In genomic region chr2:69004001-69004400, GRCm38 (mm10) we compare ENCODE assay signal across 18 mouse cellular contexts.
A peak's percentile ranks its signal among the peaks of the same experiment; 100 is the strongest.
DNase-seq lines count a peak whose midpoint lies in the region; ATAC-seq lines count a peak whose summit lies in the region.
"Had no signal": no experiment of that assay in that cellular context is flagged by ENCODE, and none has a peak within 500 bp of the region (broad histone marks: within the 10 kb centered on the region; RNA-seq: fewer than 3 reads in every experiment).

No protein-coding gene starts in this region.

- no peak overlapping the region for H3K4me3 ChIP-seq in forebrain, embryonic 13.5 days
- no peak overlapping the region for H3K4me3 ChIP-seq in forebrain, embryonic 10.5 days
- H3K4me3 ChIP-seq in hindbrain, embryonic 11.5 days (ENCODE audit: low read depth, low read length): no peak overlapping the region
- H3K4me3 ChIP-seq: heart, embryonic 12.5 days; midbrain, embryonic 15.5 days had no signal

- DNase-seq in forebrain, embryonic 10.5 days (ENCODE audit: extremely low spot score, low spot score): no peak
- DNase-seq in ES-CJ7 (ENCODE audit: low read depth, low spot score): peak; percentile 36
- peak; percentile 72 to 73 for DNase-seq in cerebellum, adult 18-20 months
- DNase-seq in hindbrain, embryonic 11.5 days (ENCODE audit: low spot score): peak; percentile 36
- no peak for DNase-seq in kidney, postnatal 14 days
- DNase-seq in gastrocnemius, adult 8-10 months (ENCODE audit: low spot score in 2 of 2): no peak
- no peak for DNase-seq in thymus, postnatal 4 days
- DNase-seq: adrenal gland, adult 8-10 months; heart, postnatal 4 days; kidney, adult 11 months; kidney, postnatal 10 days; lung, embryonic 14.5 days; thymus, adult 2 months had no signal

- H3K4me1 ChIP-seq in forebrain, embryonic 13.5 days: 0 out of 2 replicates have a peak, but pooled peaks cover 4% of the 10 kb centered on the region
- H3K4me1 ChIP-seq in forebrain, embryonic 10.5 days: peaks cover 4% of the 10 kb centered on the region; the same call in 1 of the 2 replicates
- H3K4me1 ChIP-seq in hindbrain, embryonic 11.5 days (replicated peaks; ENCODE audit: control insufficient read depth, insufficient read depth, low read length): no peaks in the 10 kb centered on the region
- H3K4me1 ChIP-seq: heart, embryonic 12.5 days; midbrain, embryonic 15.5 days had no signal

- H3K9ac ChIP-seq in forebrain, embryonic 13.5 days: no peak overlapping the region
- no peak overlapping the region for H3K9ac ChIP-seq in hindbrain, embryonic 11.5 days (ENCODE audit: low read depth, low read length)
- H3K9ac ChIP-seq: heart, embryonic 12.5 days; lung, embryonic 14.5 days; midbrain, embryonic 15.5 days had no signal

- H3K27ac ChIP-seq in forebrain, embryonic 13.5 days: no peak overlapping the region
- H3K27ac ChIP-seq in forebrain, embryonic 10.5 days: no peak overlapping the region
- no peak overlapping the region for H3K27ac ChIP-seq in hindbrain, embryonic 11.5 days (ENCODE audit: low read depth, low read length)
- H3K27ac ChIP-seq: midbrain, embryonic 15.5 days had no signal

- WGBS in forebrain, embryonic 13.5 days: 65% methylated on average over 5 of the region's 5 CpGs
- WGBS in forebrain, embryonic 10.5 days: 88% methylated on average over 5 of the region's 5 CpGs
- WGBS in hindbrain, embryonic 11.5 days: 44% methylated on average over 5 of the region's 5 CpGs

- H3K9me3 ChIP-seq in forebrain, embryonic 13.5 days (replicated peaks): no peaks in the 10 kb centered on the region
- no peaks in the 10 kb centered on the region for H3K9me3 ChIP-seq in forebrain, embryonic 10.5 days
- no peaks in the 10 kb centered on the region for H3K9me3 ChIP-seq in hindbrain, embryonic 11.5 days (ENCODE audit: control insufficient read depth, low read length)
- H3K9me3 ChIP-seq: midbrain, embryonic 15.5 days had no signal

- H3K36me3 ChIP-seq in forebrain, embryonic 13.5 days (ENCODE audit: poor library complexity, severe bottlenecking): no peaks in the 10 kb centered on the region
- H3K36me3 ChIP-seq in forebrain, embryonic 10.5 days (replicated peaks): 0 out of 2 replicates have a peak, but pooled peaks cover 2% of the 10 kb centered on the region
- no peaks in the 10 kb centered on the region for H3K36me3 ChIP-seq in hindbrain, embryonic 11.5 days (ENCODE audit: control insufficient read depth, insufficient read depth, low read length)
- H3K36me3 ChIP-seq: midbrain, embryonic 15.5 days had no signal

- H3K27me3 ChIP-seq in forebrain, embryonic 13.5 days: no peaks in the 10 kb centered on the region
- H3K27me3 ChIP-seq in forebrain, embryonic 10.5 days (ENCODE audit: poor library complexity, severe bottlenecking): no peaks in the 10 kb centered on the region
- no peaks in the 10 kb centered on the region for H3K27me3 ChIP-seq in hindbrain, embryonic 11.5 days (ENCODE audit: control insufficient read depth, insufficient read depth, low read length)
- H3K27me3 ChIP-seq: CH12.LX; heart, embryonic 12.5 days; midbrain, embryonic 15.5 days had no signal

- H3K4me2 ChIP-seq in forebrain, embryonic 13.5 days: no peak overlapping the region
- H3K4me2 ChIP-seq in hindbrain, embryonic 11.5 days (replicated peaks; ENCODE audit: low read depth, low read length): no peak overlapping the region
- H3K4me2 ChIP-seq: heart, embryonic 12.5 days; liver, embryonic 11.5 days; lung, embryonic 14.5 days; midbrain, embryonic 15.5 days had no signal

- peak; percentile 53 for ATAC-seq in forebrain, embryonic 13.5 days
- ATAC-seq in hindbrain, embryonic 11.5 days (ENCODE audit: low FRiP score): peak; percentile 47; the same call in 1 of the 2 replicates
- ATAC-seq: midbrain, embryonic 15.5 days had no signal

Comparison
In these comparisons a context has a peak if more than half of its experiments do, and no peak if none do; other contexts are left out.
1. DNase-seq: peak in ES-CJ7 (single experiment), cerebellum, adult 18-20 months (2 of 2) and hindbrain, embryonic 11.5 days (single experiment); none in forebrain, embryonic 10.5 days (single experiment), kidney, postnatal 14 days (single experiment), gastrocnemius, adult 8-10 months (0 of 2) and thymus, postnatal 4 days (single experiment).